Mouse (Mus musculus): ENCODE data around the gene Alkbh1.

The Alkbh1 gene

GRCm38 (mm10) chr12:87385051-87385450 is 58.8 kb downstream of the Alkbh1 start:
- no peak for DNase-seq (ENCODE audit: low spot score in 2 of 2)

GRCm38 (mm10) chr12:87381380-87381682 is 62.5 kb downstream of the Alkbh1 start:
- DNase-seq (ENCODE audit: low spot score in 2 of 2), result no peak

- DNase-seq (ENCODE audit: low spot score in 2 of 2), result no peak
Observed at GRCm38 (mm10) chr12:87380586-87381379, 63.0 kb downstream of the Alkbh1 start.

- no peak for DNase-seq (ENCODE audit: low spot score in 2 of 2)
Observed at GRCm38 (mm10) chr12:87379496-87379895, 64.3 kb downstream of the Alkbh1 start.
